8 mouse cellular contexts compared by ENCODE assay signal in the genomic region with DNA sequence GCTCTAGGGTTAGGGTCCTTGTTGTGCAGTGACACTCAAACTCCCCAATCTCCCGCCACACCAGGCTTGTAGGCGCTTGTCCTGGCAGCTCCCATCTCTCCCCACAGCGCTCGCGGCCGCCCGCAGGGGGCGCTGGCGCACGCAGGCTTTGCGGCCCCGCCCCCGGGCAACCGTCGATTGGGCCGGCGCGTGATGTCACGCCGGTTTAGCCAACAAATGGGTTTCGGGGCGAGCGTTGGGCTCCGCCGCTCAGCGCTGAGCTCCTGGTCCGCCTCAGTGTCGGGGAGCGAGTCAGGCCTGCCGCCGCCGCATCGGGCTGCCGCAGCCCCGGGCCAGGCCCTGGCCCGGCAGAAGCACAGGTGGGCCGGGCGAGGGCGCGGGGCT. TPM values are rescaled to one million over a fixed set of nuclear protein-coding genes. Genes with fewer than 3 reads are reported as not detected.
DNase-seq lines count a peak whose midpoint lies in the region; ATAC-seq and TF ChIP-seq lines count a peak whose summit lies in the region.

No protein-coding gene starts in this region.

- DNase-seq in ES-E14 (ENCODE audit: low read depth, low spot score): peak; percentile 83
- peak; percentile 95 for DNase-seq in cerebellum, adult 11 months
- peak; percentile 96 for DNase-seq in forebrain, embryonic 14.5 days (ENCODE audit: low spot score)
- peak; percentile 98 to 99 for DNase-seq in heart, postnatal 14 days
- DNase-seq in large intestine, adult 2 months (ENCODE audit: low read depth, low spot score): peak; percentile 88
- peak; percentile 80 for DNase-seq in telencephalon, adult 2 months (ENCODE audit: low read depth, low spot score)

- peak; percentile 99 for ATAC-seq in forebrain, embryonic 14.5 days
- peak; percentile 92 for ATAC-seq in liver, embryonic 16.5 days (ENCODE audit: low read depth)
- peak; percentile 97 for ATAC-seq in neural tube, embryonic 13.5 days (ENCODE audit: low read depth)

- peak overlapping the region; percentile 73 for H3K4me2 ChIP-seq in forebrain, embryonic 14.5 days (ENCODE audit: low read length)
- peak overlapping the region; percentile 55 for H3K4me2 ChIP-seq in liver, embryonic 16.5 days (ENCODE audit: low read depth, low read length)
- peak overlapping the region; percentile 58 for H3K4me2 ChIP-seq in neural tube, embryonic 13.5 days

- H3K9ac ChIP-seq in ES-E14 (ENCODE audit: insufficient read depth, low read depth, low read length, poor library complexity, severe bottlenecking): peak overlapping the region; percentile 84
- peak overlapping the region; percentile 87 for H3K9ac ChIP-seq in forebrain, embryonic 14.5 days (ENCODE audit: low read length)
- H3K9ac ChIP-seq in liver, embryonic 16.5 days (ENCODE audit: low read depth, low read length): peak overlapping the region; percentile 99
- H3K9ac ChIP-seq in neural tube, embryonic 13.5 days: peak overlapping the region; percentile 97

- in situ Hi-C loops in ES-E14 (cut with MboI; ENCODE audit: low sequenced_read_pairs in 2 of 2, unreplicated experiment in 2 of 2): no loop called here

- peak overlapping the region; percentile 88 to 96 for H3K4me3 ChIP-seq in ES-E14 (ENCODE audit: insufficient read depth in 1 of 2, low read depth in 1 of 2, low read length in 2 of 2, poor library complexity in 1 of 2, severe bottlenecking in 1 of 2)
- H3K4me3 ChIP-seq in forebrain, embryonic 14.5 days (ENCODE audit: low read depth, low read length): peak overlapping the region; percentile 93
- peak overlapping the region; percentile 99 for H3K4me3 ChIP-seq in liver, embryonic 16.5 days (ENCODE audit: low read depth, low read length)
- peak overlapping the region; percentile 93 for H3K4me3 ChIP-seq in neural tube, embryonic 13.5 days

- no peaks in the 10 kb centered on the region for H3K36me3 ChIP-seq in ES-E14 (ENCODE audit: control insufficient read depth, insufficient read depth, low read length, poor library complexity, severe bottlenecking)
- H3K36me3 ChIP-seq in forebrain, embryonic 14.5 days (ENCODE audit: control insufficient read depth, insufficient read depth, low read length): no peaks in the 10 kb centered on the region
- H3K36me3 ChIP-seq in liver, embryonic 16.5 days (ENCODE audit: control insufficient read depth, insufficient read depth): peaks cover 5% of the 10 kb centered on the region
- H3K36me3 ChIP-seq in neural tube, embryonic 13.5 days: no peaks in the 10 kb centered on the region

- H3K27me3 ChIP-seq in forebrain, embryonic 14.5 days (replicated peaks; ENCODE audit: control insufficient read depth, insufficient read depth, low read length): no peaks in the 10 kb centered on the region
- no peaks in the 10 kb centered on the region for H3K27me3 ChIP-seq in liver, embryonic 16.5 days (ENCODE audit: control insufficient read depth, insufficient read depth, low read depth, low read length)
- no peaks in the 10 kb centered on the region for H3K27me3 ChIP-seq in neural tube, embryonic 13.5 days

- WGBS in forebrain, embryonic 14.5 days: under 1% methylated on average over 40 of the region's 40 CpGs
- WGBS in large intestine, adult 2 months: under 1% methylated on average over 40 of the region's 40 CpGs
- under 1% methylated on average over 40 of the region's 40 CpGs for WGBS in liver, embryonic 16.5 days (ENCODE audit: insufficient replicate concordance)
- under 1% methylated on average over 36 of the region's 40 CpGs for WGBS in neural tube, embryonic 13.5 days

- no peaks in the 10 kb centered on the region for H3K9me3 ChIP-seq in ES-E14 (ENCODE audit: control insufficient read depth, insufficient read depth, low read depth, low read length)
- H3K9me3 ChIP-seq in forebrain, embryonic 14.5 days (replicated peaks; ENCODE audit: control insufficient read depth, low read length): no peaks in the 10 kb centered on the region
- no peaks in the 10 kb centered on the region for H3K9me3 ChIP-seq in liver, embryonic 16.5 days (replicated peaks; ENCODE audit: control insufficient read depth, low read length)
- no peaks in the 10 kb centered on the region for H3K9me3 ChIP-seq in neural tube, embryonic 13.5 days

- intact Hi-C loops in heart, postnatal 14 days (cut with DNase I): loop anchor here (2.0 to 5.0 kb wide), 2 partner anchors 55 to 60 kb away; a partner anchor contains a TSS

- peaks cover 5 to 6% of the 10 kb centered on the region in 2 experiments; a peak in 1 of 4 replicates for H3K4me1 ChIP-seq in ES-E14 (ENCODE audit: control insufficient read depth in 2 of 2, insufficient read depth in 2 of 2, low read length in 2 of 2, poor library complexity in 1 of 2)
- H3K4me1 ChIP-seq in forebrain, embryonic 14.5 days (ENCODE audit: control insufficient read depth, insufficient read depth, low read length): peaks cover 4% of the 10 kb centered on the region; the same call in 1 of the 2 replicates
- H3K4me1 ChIP-seq in liver, embryonic 16.5 days (ENCODE audit: control insufficient read depth, low read depth, low read length): peaks cover 33% of the 10 kb centered on the region
- H3K4me1 ChIP-seq in neural tube, embryonic 13.5 days (replicated peaks): peaks cover 17% of the 10 kb centered on the region

- H3K27ac ChIP-seq in ES-E14 (ENCODE audit: insufficient read depth, low read depth, low read length, poor library complexity, severe bottlenecking): 0 out of 2 replicates have a peak overlapping the region, but pooled peaks have one; percentile 19
- H3K27ac ChIP-seq in forebrain, embryonic 14.5 days (ENCODE audit: low read depth, low read length): peak overlapping the region; percentile 68
- H3K27ac ChIP-seq in liver, embryonic 16.5 days (ENCODE audit: low read length): peak overlapping the region; percentile 98
- H3K27ac ChIP-seq in neural tube, embryonic 13.5 days (replicated peaks): peak overlapping the region; percentile 88

TF ChIP-seq in ES-E14, 5 proteins besides CTCF, POLR2A, EP300 and RAD21:
- TF ChIP-seq HCFC1 (IDR thresholded peaks at IDR 0.05; ENCODE audit: borderline replicate concordance, insufficient read depth, low read length): peak; percentile 72; the same call in 1 of the 2 replicates
- TF ChIP-seq CHD2 (IDR thresholded peaks at IDR 0.05; ENCODE audit: low read depth, low read length): no peak

RNA-seq across cellular contexts. Expression of a gene that starts 22.1 kb away (rescaled TPM):
- 17.0 and 36.8 TPM in 2 replicates for total RNA-seq in ES-E14 (2012; rRNA removed)
- polyA plus RNA-seq in forebrain, embryonic 14.5 days (2014; fragmentation: Nextera tagmentation; extraction: Ambion mirVana): 23.0 and 27.5 TPM in 2 replicates
- 10 to 100 TPM; 15.1 to 16.2 TPM for total RNA-seq in heart, postnatal 14 days (2021)
- 16.6 and 29.5 TPM in 2 replicates for polyA plus RNA-seq in large intestine, adult 2 months (2012; rRNA removed)
- 38.3 and 41.6 TPM in 2 replicates for polyA plus RNA-seq in liver, embryonic 16.5 days (2015; fragmentation: Nextera tagmentation; extraction: Ambion mirVana)
- polyA plus RNA-seq in neural tube, embryonic 13.5 days (2015; fragmentation: Nextera tagmentation; extraction: Ambion mirVana): 23.6 and 24.0 TPM in 2 replicates

RNA-seq across cellular contexts. Expression of a gene that starts 54.1 kb away (rescaled TPM):
- 46.8 and 68.2 TPM in 2 replicates for total RNA-seq in ES-E14 (2012; rRNA removed)
- 18.3 and 23.5 TPM in 2 replicates for polyA plus RNA-seq in forebrain, embryonic 14.5 days (2014; fragmentation: Nextera tagmentation; extraction: Ambion mirVana)
- total RNA-seq in heart, postnatal 14 days (2021): 1 to 10 TPM; 2.4 to 6.8 TPM
- 4.8 and 5.0 TPM in 2 replicates for polyA plus RNA-seq in large intestine, adult 2 months (2012; rRNA removed)
- 43.3 and 49.9 TPM in 2 replicates for polyA plus RNA-seq in liver, embryonic 16.5 days (2015; fragmentation: Nextera tagmentation; extraction: Ambion mirVana)
- 9.1 and 12.2 TPM in 2 replicates for polyA plus RNA-seq in neural tube, embryonic 13.5 days (2015; fragmentation: Nextera tagmentation; extraction: Ambion mirVana)

Comparison
In these comparisons a context has a peak if more than half of its experiments do, and no peak if none do; other contexts are left out.
1. Peak in every context shown above with its lines: DNase-seq, ATAC-seq, H3K4me3 ChIP-seq and H3K27ac ChIP-seq.
2. H3K27ac ChIP-seq: peak in every context shown above with its lines; median percentile 98 in liver, embryonic 16.5 days; 88 in neural tube, embryonic 13.5 days; 68 in forebrain, embryonic 14.5 days; 19 in ES-E14.